Mouse (Mus musculus) right cerebral cortex, postnatal 14 days (tissue): ENCODE measurements at regions not wholly inside any gene's neighbourhood (a gene's known extent, or its start where the extent isn't known, plus 50 kb on each side); places are given as distances from the start of the nearest gene placed in this dataset.
A peak's percentile ranks its signal among the peaks of the same experiment; 100 is the strongest.

Source experiments
- DNase-seq: peaks from one replicate; pipeline ENCODE4 v3.0.0; 2022

DNA sequence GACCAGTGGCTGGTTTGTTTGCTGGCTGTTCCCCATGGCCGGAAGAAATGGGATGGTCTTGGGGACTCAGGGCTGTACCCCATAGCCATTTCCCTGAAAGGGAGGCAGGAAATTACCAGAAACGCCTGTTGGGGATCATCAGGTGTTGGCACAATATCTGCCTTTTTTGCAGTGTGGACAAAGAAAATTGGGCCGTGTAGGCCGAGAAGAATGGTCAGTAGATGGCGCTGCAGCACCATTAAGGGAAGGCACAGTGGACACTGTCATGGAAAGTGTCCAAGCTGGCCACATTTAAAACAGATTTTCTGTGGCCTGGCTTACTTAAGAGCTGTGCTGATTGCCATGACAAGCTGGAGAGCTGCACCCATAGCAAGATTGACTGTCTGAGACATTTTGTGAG lies 358.1 kb downstream of the Slxl1 start:
- DNase-seq: peak; percentile 3
